Mouse (Mus musculus): ENCODE results near the gene Bdp1.
A peak's percentile ranks its signal among the peaks of the same experiment; 100 is the strongest.

Bdp1 gene

GRCm38 (mm10) chr13:99999078-99999477 is 104.8 kb downstream of the Bdp1 start:
- DNase-seq: no peak

GRCm38 (mm10) chr13:99998099-99998498 is 105.8 kb downstream of the Bdp1 start:
- peak in 1 of 2 experiments; percentile 16 for DNase-seq

- no peak for DNase-seq
These were observed 114.3 kb downstream of the Bdp1 start for GRCm38 (mm10) chr13:99989592-99989991.

GRCm38 (mm10) chr13:99983320-99983719 is 120.5 kb downstream of the Bdp1 start:
- peak in 1 of 2 experiments; percentile 7 for DNase-seq

- DNase-seq: no peak
These were observed 124.5 kb downstream of the Bdp1 start for GRCm38 (mm10) chr13:99979406-99979805.

GRCm38 (mm10) chr13:99970089-99970488 is 133.8 kb downstream of the Bdp1 start:
- DNase-seq: no peak
